Mouse (Mus musculus): ENCODE measurements around the gene Slc22a8.

DNA sequence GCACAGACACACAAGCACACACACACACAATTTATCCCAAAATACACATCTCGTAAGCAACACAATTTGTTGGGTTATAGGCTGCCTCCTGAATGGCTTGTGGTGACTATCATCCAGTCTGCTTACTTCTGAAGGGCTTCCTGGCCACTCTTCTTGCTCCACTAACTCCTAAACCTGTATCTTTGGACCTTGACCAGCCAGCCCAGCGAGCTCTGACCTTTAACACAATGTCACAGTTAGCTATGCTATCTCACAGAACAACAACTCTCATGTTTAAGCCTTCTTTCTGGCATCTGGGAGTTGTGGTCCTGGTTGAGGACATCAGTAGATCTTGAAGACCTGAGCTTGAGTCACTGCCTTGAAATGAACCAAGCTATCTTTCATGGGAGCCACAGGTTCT lies 8.2 kb downstream of the Slc22a8 start:
- TF ChIP-seq CTCF (IDR thresholded peaks at IDR 0.05; ENCODE audit: low read depth) (no peak), EP300 (IDR thresholded peaks at IDR 0.05; ENCODE audit: low read depth) (no peak)

Measured in liver, postnatal 0 days (tissue).